Mouse (Mus musculus) limb, embryonic 14.5 days (tissue): ENCODE data around the gene Gm8237. TPM values are rescaled to one million over a fixed set of nuclear protein-coding genes. Genes with fewer than 3 reads are reported as not detected.
"Not testable (repeated sequence)": the region's sequence is repeated elsewhere in the genome, so short reads cannot be mapped to it uniquely, and the experiment has no call there.

ENCODE experiments used
- ATAC-seq: fragments of 200-750 bp; cut with Nextera tagmentation; 2 replicates; pipeline ENCODE4 v1.8.0; 2017; ENCODE audit warnings: low read depth, moderate number of reproducible peaks, moderate TSS enrichment; ENCODE audit not compliant: low FRiP score
- DNase-seq: peaks from one replicate; pipeline ENCODE4 v3.0.0-alpha.2; 2015; ENCODE audit warnings: low spot score
- H3K27ac ChIP-seq: fragments of 300-500 bp; sonication (generic); replicated peaks from 2 replicates; pipeline ENCODE4 v1.5.1; 2014; ENCODE audit warnings: low read depth, mild to moderate bottlenecking, low read length, moderate library complexity, mixed read lengths
- H3K27me3 ChIP-seq: fragments of 300-500 bp; sonication (generic); 2 replicates; pipeline ENCODE4 v1.6.1; 2014; ENCODE audit warnings: low read length, mixed read lengths; ENCODE audit not compliant: control insufficient read depth, insufficient read depth
- H3K36me3 ChIP-seq: fragments of 300-500 bp; sonication (generic); 2 replicates; pipeline ENCODE4 v1.6.1; 2014; ENCODE audit warnings: mild to moderate bottlenecking, low read length, moderate library complexity, mixed read lengths; ENCODE audit not compliant: control insufficient read depth, insufficient read depth
- H3K4me1 ChIP-seq: fragments of 300-500 bp; sonication (generic); 2 replicates; pipeline ENCODE4 v1.6.1; 2014; ENCODE audit warnings: antibody characterized with exemption, low read length, mixed read lengths; ENCODE audit not compliant: control insufficient read depth, insufficient read depth
- H3K4me2 ChIP-seq: fragments of 300-500 bp; sonication (generic); replicated peaks from 2 replicates; pipeline ENCODE4 v1.6.1; 2014; ENCODE audit warnings: low read depth, mild to moderate bottlenecking, low read length, moderate library complexity; ENCODE audit not compliant: severe bottlenecking
- H3K4me3 ChIP-seq: fragments of 300-500 bp; sonication (generic); replicated peaks from 2 replicates; pipeline ENCODE4 v1.5.1; 2014; ENCODE audit warnings: low read length
- H3K9ac ChIP-seq: fragments of 300-500 bp; sonication (generic); 2 replicates; pipeline ENCODE4 v1.6.1; 2014; ENCODE audit warnings: mild to moderate bottlenecking, low read depth, low read length, moderate library complexity; ENCODE audit not compliant: severe bottlenecking
- H3K9me3 ChIP-seq: fragments of 300-500 bp; sonication (generic); 2 replicates; pipeline ENCODE4 v1.6.1; 2016; ENCODE audit warnings: low read length; ENCODE audit not compliant: control insufficient read depth
- WGBS: fragments of 180-500 bp; shearing (Covaris S2); extraction: QIAGEN DNeasy Blood & Tissue Kit; methylation state at CpG from one replicate; pipeline ENCODE4 v1.1.7; 2014; 5-methylcytosine and 5-hydroxymethylcytosine counted together
- polyA plus RNA-seq, 2 experiments: library from polyadenylated mRNA; depleted of rRNA in 1 of 2; stranded (reverse) in 1 of 2; unstranded in 1 of 2; fragments of >200 nt; fragmentation: Nextera tagmentation in 1 of 2; extraction: Ambion mirVana in 1 of 2; gene quantifications; 2 replicates each; pipeline versions ENCODE4 v1.2.1 to v1.2.3; 2012 to 2014

Gm8237 gene
- 0.06 TPM in 2 replicates for polyA plus RNA-seq (2012; rRNA removed)
- polyA plus RNA-seq (2014; fragmentation: Nextera tagmentation; extraction: Ambion mirVana), result 0.36 TPM in 1 of 2 replicates, not detected in the other

DNA sequence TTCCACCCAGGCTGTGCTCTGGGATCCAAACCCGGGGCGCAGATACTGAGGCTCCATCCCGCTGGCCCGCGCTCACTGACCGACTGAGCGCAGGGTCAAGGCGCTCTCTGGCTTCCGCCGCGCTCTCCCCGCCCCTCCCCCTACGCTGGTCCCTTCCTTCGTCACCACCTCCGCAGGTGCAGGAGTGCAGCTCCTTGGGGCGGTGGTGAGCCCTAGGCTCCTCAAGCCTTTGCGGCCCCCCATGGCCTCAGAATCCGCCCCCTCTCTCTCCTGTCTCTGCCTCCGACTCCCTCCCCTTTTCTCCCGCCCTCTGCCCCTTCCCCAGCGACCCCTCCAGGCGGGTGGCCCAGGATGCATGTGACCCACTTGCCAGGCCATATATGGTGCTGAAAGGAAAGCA lies at the start of gene Gm8237:
Gene Gm8237, minus strand, starts transcription at position 142 of the 400 bp plus-strand sequence.
- not testable (repeated sequence) for H3K4me1 ChIP-seq, DNase-seq
- whole genome bisulfite sequencing, result 0% methylated on average over 5 of the region's 22 CpGs

DNA sequence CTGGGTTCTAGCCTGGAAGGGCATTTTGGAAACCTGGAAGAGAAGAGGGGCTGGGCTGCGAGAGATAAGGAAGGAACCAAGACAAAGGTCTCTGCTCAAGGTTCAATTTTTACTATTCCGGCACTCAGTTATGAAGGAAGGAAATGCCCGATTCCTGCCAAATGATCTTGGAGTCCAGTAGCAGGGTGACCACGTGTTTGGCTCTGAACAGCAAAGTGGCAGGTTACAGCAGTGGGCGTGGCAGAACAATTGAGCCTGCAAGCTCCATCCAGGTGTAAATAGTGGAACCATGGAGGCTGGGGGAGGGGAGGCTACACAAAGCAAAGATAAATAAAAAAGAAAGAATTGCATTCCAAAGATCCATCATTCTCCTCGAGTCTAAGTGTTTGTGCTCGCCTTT lies 43.1 kb upstream of the Gm8237 start:
- 78% methylated on average over 7 of the region's 7 CpGs for WGBS
- not testable (repeated sequence) for H3K27me3 ChIP-seq, ATAC-seq

More for the DNA sequence above, at the start of gene Gm8237:
- H3K9ac ChIP-seq, H3K36me3 ChIP-seq, ATAC-seq, H3K27me3 ChIP-seq, H3K27ac ChIP-seq, H3K9me3 ChIP-seq: not testable (repeated sequence)
- peak within 1 kb of the TSS; percentile 22 for H3K4me3 ChIP-seq
- peak within 1 kb of the TSS; percentile 46 for H3K4me2 ChIP-seq

DNA sequence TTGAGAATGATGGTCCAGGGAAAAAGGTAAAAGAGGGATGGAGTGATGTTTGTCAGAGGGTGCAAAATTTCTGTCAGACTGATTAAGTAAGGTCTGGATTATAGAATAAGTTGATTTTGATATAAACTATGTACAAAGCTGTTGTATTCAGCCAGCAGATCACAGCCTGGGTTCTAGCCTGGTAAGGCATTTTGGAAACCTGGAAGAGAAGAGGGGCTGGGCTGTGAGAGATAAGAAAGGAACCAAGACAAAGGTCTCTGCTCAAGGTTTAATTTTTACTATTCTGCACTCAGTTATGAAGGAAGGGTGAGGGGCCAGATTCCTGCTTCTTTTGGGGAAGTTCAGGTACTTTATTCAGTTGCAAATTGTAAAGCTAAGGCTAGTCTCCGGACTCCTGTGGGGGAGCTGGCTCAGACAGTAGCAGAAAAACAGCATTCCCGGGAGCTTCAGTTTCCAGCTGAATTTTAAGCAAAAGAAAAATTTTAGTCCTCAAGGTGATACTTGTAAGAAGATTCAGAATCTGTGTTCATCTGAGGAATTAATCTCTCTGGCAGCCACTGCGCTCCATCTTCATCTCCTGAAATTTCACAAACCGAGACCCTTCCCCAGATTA lies 38.3 kb upstream of the Gm8237 start:
- not testable (repeated sequence) for H3K4me3 ChIP-seq, H3K4me1 ChIP-seq, H3K36me3 ChIP-seq, H3K27me3 ChIP-seq, H3K4me2 ChIP-seq, ATAC-seq, H3K27ac ChIP-seq, H3K9me3 ChIP-seq, H3K9ac ChIP-seq, DNase-seq
- WGBS, result 85% methylated on average over 4 of the region's 4 CpGs

More for the DNA sequence above, 43.1 kb upstream of the Gm8237 start:
- not testable (repeated sequence) for H3K4me3 ChIP-seq, H3K4me1 ChIP-seq, H3K36me3 ChIP-seq, H3K9me3 ChIP-seq, H3K9ac ChIP-seq, H3K27ac ChIP-seq, DNase-seq, H3K4me2 ChIP-seq

DNA sequence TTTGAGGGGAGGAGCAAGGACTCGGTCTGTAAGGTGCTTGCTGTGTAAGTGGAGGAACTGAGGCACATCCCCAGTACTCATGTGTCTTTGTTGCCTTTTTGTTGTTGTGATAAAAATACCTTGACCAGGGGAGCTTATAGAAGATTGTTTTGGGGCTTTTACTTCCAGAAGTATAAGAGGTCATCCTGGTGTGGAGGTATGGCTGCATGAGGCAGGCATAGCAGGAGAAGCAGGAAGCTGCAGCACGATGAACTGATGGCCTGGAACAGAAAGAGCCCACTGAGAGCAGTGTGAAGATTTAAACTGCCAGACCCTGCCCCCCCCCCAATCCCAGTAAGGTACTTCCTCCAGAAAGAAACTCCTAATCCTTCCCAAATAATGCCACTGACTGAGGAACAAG lies 33.5 kb upstream of the Gm8237 start:
- not testable (repeated sequence) for H3K9ac ChIP-seq, ATAC-seq, H3K9me3 ChIP-seq, H3K4me2 ChIP-seq, H3K36me3 ChIP-seq, H3K27ac ChIP-seq, H3K4me3 ChIP-seq, H3K4me1 ChIP-seq, H3K27me3 ChIP-seq, DNase-seq
- WGBS, result 97% methylated on average over 2 of the region's 2 CpGs

DNA sequence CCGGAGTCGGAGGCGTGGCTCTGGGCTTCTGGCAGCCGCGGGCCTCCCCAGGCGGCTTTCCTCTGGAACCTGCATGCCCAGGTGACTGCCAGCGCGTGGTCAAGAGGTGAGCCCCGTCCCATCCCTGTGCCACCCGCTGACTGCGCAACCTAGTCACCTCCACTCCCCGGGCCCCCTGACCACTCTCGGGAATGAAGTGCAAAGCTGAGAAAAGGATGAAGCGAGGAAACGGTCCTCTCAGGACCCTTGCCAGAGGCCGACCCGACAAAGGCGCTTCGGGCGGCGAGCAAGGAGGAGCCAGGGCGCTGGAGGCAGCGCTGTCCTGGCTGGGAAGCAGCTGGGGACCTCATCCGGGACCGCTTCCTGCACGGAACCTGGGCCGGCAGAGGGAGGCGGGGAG lies 391 bp downstream of the Gm8237 start:
- Histone ChIP-seq H3K4me3 (peak overlapping the region; percentile 22), H3K4me2 (peak overlapping the region; percentile 46)
- H3K27me3 ChIP-seq, H3K9me3 ChIP-seq, H3K27ac ChIP-seq, H3K4me1 ChIP-seq, H3K9ac ChIP-seq, ATAC-seq, H3K36me3 ChIP-seq, DNase-seq: not testable (repeated sequence)
- WGBS, result 0% methylated on average over 6 of the region's 28 CpGs

DNA sequence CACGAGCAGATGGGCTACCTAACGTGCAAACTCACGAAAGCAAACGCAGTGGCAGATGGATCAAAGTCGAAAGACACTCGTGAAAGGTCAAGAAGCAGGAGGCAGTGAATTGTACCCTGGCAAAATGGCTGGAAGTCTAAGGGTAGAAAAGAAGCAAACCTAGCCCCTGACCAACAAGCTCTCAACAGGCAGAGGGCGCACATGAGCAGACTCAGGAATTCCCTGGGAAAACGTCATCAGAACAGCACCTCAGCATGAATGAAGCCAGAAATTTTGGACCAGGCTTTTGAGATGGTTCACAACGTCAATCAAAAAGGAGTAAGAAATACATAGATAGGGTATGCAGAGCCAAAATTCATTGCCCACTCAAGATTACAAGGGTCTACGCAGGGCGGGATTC lies 1.0 kb downstream of the Gm8237 start:
- 5% methylated on average over 5 of the region's 11 CpGs for WGBS

DNA sequence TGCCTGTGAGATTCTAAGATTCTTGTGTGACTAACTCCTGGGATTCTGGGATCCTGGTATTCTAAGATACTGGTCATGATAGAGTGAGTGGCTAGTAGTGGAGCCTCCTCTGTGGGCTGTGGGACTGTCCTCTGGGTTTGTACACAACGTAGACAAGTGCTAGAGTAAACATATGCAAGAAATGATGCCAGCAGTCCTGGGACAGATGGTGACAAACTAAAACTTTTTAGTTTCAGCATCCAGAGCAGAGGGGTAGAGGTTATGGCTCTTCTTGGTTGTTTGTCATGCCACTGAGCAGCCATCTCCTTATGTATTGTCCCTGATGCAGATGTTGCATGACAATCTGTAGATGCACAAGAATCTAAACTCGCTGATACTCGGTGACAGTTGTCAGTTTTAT lies 24.3 kb downstream of the Gm8237 start:
- 77% methylated on average over 3 of the region's 3 CpGs for WGBS
- not testable (repeated sequence) for H3K27me3 ChIP-seq

More for the DNA sequence above, 1.0 kb downstream of the Gm8237 start:
- H3K27me3 ChIP-seq, H3K9me3 ChIP-seq, H3K9ac ChIP-seq, H3K4me2 ChIP-seq, H3K27ac ChIP-seq, H3K4me3 ChIP-seq, H3K36me3 ChIP-seq, H3K4me1 ChIP-seq, ATAC-seq: not testable (repeated sequence)
- peak; percentile 51 for DNase-seq

DNA sequence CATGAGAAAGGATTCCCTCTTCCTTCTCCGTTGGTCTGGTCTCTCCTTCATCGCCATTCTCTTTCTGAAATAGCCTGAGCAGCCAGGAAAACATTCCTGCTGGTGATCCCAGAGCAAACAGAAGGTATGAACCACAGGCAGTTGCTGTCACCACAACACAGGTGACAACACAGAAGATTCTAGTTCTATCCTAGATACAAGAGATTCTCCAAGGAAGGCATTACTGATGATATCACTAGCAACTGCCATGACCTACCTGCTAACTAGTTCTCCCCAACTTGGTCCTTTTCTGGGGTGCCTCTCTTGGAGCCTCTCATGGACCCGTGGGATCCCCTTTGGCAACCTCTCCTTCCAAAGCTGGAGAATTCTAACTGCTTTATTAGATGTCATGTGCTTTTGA lies 50.0 kb downstream of the Gm8237 start, which contains the start of gene Gm3424:
Gene Gm3424, minus strand, starts transcription at position 101 of the 400 bp plus-strand sequence.
- not testable (repeated sequence) for H3K9me3 ChIP-seq, H3K4me2 ChIP-seq, H3K9ac ChIP-seq, DNase-seq, H3K36me3 ChIP-seq, H3K4me3 ChIP-seq, H3K4me1 ChIP-seq, ATAC-seq, H3K27me3 ChIP-seq, H3K27ac ChIP-seq
- no CpG with 5 or more reads among the region's 3 CpGs for WGBS

More for the DNA sequence above, 24.3 kb downstream of the Gm8237 start:
- H3K9ac ChIP-seq, H3K4me1 ChIP-seq, H3K9me3 ChIP-seq, DNase-seq, H3K4me3 ChIP-seq, ATAC-seq, H3K36me3 ChIP-seq, H3K27ac ChIP-seq, H3K4me2 ChIP-seq: not testable (repeated sequence)
